Mouse (Mus musculus): Measurements from ENCODE around the gene Gsn. TPM values are rescaled to one million over a fixed set of nuclear protein-coding genes. Genes with fewer than 3 reads are reported as not detected.
A peak's percentile ranks its signal among the peaks of the same experiment; 100 is the strongest.

Gsn gene
- polyA plus RNA-seq, 1 experiment from 2014 or later = 50.1 TPM

- Histone ChIP-seq H3K4me2 (ENCODE audit: low read depth, low read length) (no peak overlapping the region), H3K4me1 (ENCODE audit: control insufficient read depth, insufficient read depth, low read length) (no peaks in the 10 kb centered on the region; the same call in none of the 2 replicates), H3K9ac (replicated peaks; ENCODE audit: low read length) (no peak overlapping the region), H3K36me3 (replicated peaks; ENCODE audit: control insufficient read depth, insufficient read depth, low read depth, low read length) (no peaks in the 10 kb centered on the region), H3K27ac (replicated peaks; ENCODE audit: low read depth, low read length) (0 out of 2 replicates have a peak overlapping the region, but pooled peaks have one; percentile 13), H3K27me3 (ENCODE audit: control insufficient read depth, insufficient read depth, low read length) (no peaks in the 10 kb centered on the region), H3K4me3 (ENCODE audit: low read depth, low read length) (no peak overlapping the region), H3K9me3 (replicated peaks; ENCODE audit: control insufficient read depth, low read length) (no peaks in the 10 kb centered on the region)
- ATAC-seq (replicated peaks; ENCODE audit: insufficient number of reproducible peaks, low FRiP score, low TSS enrichment, low read depth) (0 out of 2 replicates have a peak, but pooled peaks have one; percentile 63), DNase-seq (ENCODE audit: low spot score) (peak; percentile 46)
- WGBS = 52% methylated on average over 14 of the region's 14 CpGs
These were observed 40.8 kb upstream of the Gsn start for GRCm38 (mm10) chr2:35215363-35215762.

DNA sequence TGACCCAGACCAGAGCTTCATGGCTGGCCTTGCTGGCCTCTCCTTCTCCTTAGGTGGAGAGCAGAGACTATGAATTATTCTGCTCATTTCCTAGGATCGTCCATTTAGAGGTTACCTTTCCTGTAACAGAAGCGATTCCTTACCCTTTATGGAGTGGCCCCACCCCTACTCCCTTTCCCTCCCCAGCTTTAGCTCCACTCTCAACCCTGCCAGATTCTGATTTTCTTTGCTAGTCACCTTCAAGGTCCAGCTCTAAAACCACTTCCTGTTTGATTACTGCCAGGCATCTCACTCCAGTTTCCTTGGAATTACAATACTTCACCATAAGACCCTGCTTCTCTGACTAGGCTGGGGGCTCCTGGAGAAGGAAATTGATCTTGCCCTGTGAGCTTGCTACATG, 39.5 kb upstream of the Gsn start:
- Histone ChIP-seq H3K9ac (replicated peaks; ENCODE audit: low read length) (no peak overlapping the region), H3K4me2 (ENCODE audit: low read depth, low read length) (no peak overlapping the region), H3K27ac (replicated peaks; ENCODE audit: low read depth, low read length) (no peak overlapping the region), H3K36me3 (replicated peaks; ENCODE audit: control insufficient read depth, insufficient read depth, low read depth, low read length) (no peaks in the 10 kb centered on the region), H3K4me3 (ENCODE audit: low read depth, low read length) (no peak overlapping the region), H3K27me3 (ENCODE audit: control insufficient read depth, insufficient read depth, low read length) (no peaks in the 10 kb centered on the region), H3K9me3 (replicated peaks; ENCODE audit: control insufficient read depth, low read length) (no peaks in the 10 kb centered on the region), H3K4me1 (ENCODE audit: control insufficient read depth, insufficient read depth, low read length) (no peaks in the 10 kb centered on the region; the same call in none of the 2 replicates)
- ATAC-seq (replicated peaks; ENCODE audit: insufficient number of reproducible peaks, low FRiP score, low TSS enrichment, low read depth) = no peak
- WGBS = 87% methylated on average over 2 of the region's 2 CpGs
- no peak for DNase-seq (ENCODE audit: low spot score)

DNA sequence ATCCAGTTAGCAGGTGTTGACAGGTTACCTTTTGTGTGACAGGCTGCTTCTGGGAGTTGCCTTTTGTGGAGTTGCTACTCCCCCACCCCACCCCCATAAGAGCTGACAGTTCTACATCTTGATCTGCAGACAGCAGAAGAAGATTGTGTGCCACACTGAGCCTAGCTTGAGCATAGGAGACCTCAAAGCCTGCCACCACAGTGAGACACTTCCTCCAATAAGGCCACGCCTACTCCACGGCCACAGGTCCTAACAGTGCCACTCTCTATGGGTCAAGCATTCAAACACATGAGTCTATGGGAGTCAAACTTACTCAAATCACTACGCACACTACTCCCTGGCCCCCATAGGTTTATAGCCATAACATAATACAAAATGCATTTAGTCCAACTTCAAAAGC, 37.4 kb upstream of the Gsn start:
- Histone ChIP-seq H3K27me3 (ENCODE audit: control insufficient read depth, insufficient read depth, low read length) (no peaks in the 10 kb centered on the region), H3K4me2 (ENCODE audit: low read depth, low read length) (no peak overlapping the region), H3K4me3 (ENCODE audit: low read depth, low read length) (no peak overlapping the region), H3K27ac (replicated peaks; ENCODE audit: low read depth, low read length) (no peak overlapping the region), H3K9me3 (replicated peaks; ENCODE audit: control insufficient read depth, low read length) (no peaks in the 10 kb centered on the region), H3K9ac (replicated peaks; ENCODE audit: low read length) (no peak overlapping the region), H3K4me1 (ENCODE audit: control insufficient read depth, insufficient read depth, low read length) (no peaks in the 10 kb centered on the region; the same call in none of the 2 replicates), H3K36me3 (replicated peaks; ENCODE audit: control insufficient read depth, insufficient read depth, low read depth, low read length) (no peaks in the 10 kb centered on the region)
- DNase-seq (ENCODE audit: low spot score) = no peak
- ATAC-seq (replicated peaks; ENCODE audit: insufficient number of reproducible peaks, low FRiP score, low TSS enrichment, low read depth) = no peak
- WGBS = 89% methylated on average over 3 of the region's 3 CpGs

DNA sequence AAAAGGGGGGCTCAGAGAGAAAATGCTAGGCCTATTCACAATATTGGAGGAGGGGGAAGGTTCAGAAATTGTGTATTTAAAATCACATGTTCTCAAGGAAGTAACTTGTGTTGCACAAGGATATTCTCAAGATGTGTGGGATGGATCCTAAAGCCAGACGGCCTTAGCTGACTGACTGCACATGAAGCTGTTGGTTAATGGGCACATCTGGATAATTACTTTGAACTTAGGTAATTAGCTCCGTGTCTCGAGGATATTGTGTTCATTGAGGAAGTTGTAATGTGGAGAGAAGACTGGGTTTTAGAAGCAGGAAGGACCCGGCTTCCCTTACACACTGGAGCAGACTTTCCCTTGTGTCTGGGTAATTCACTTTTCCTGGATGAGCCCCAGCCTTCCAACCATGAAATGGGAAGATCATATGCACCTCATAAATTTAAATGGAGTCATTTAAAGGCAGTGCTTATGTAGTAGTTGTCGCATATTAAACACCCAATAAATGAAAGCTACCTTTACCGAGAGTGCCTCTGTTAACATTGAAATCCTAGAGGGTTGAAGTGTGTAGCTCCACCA, 33.3 kb upstream of the Gsn start:
- Histone ChIP-seq H3K9me3 (replicated peaks; ENCODE audit: control insufficient read depth, low read length) (no peaks in the 10 kb centered on the region), H3K4me3 (ENCODE audit: low read depth, low read length) (no peak overlapping the region), H3K4me1 (ENCODE audit: control insufficient read depth, insufficient read depth, low read length) (no peaks in the 10 kb centered on the region), H3K4me2 (ENCODE audit: low read depth, low read length) (no peak overlapping the region), H3K27ac (replicated peaks; ENCODE audit: low read depth, low read length) (no peak overlapping the region), H3K36me3 (replicated peaks; ENCODE audit: control insufficient read depth, insufficient read depth, low read depth, low read length) (no peaks in the 10 kb centered on the region), H3K27me3 (ENCODE audit: control insufficient read depth, insufficient read depth, low read length) (no peaks in the 10 kb centered on the region), H3K9ac (replicated peaks; ENCODE audit: low read length) (no peak overlapping the region)
- WGBS = 58% methylated on average over 6 of the region's 6 CpGs
- no peak for ATAC-seq (replicated peaks; ENCODE audit: insufficient number of reproducible peaks, low FRiP score, low TSS enrichment, low read depth)
- no peak for DNase-seq (ENCODE audit: low spot score)

- WGBS = 92% methylated on average over 15 of the region's 15 CpGs
- Histone ChIP-seq H3K4me3 (ENCODE audit: low read depth, low read length) (no peak overlapping the region), H3K27me3 (ENCODE audit: control insufficient read depth, insufficient read depth, low read length) (no peaks in the 10 kb centered on the region), H3K9me3 (replicated peaks; ENCODE audit: control insufficient read depth, low read length) (no peaks in the 10 kb centered on the region), H3K27ac (replicated peaks; ENCODE audit: low read depth, low read length) (no peak overlapping the region), H3K9ac (replicated peaks; ENCODE audit: low read length) (no peak overlapping the region), H3K36me3 (replicated peaks; ENCODE audit: control insufficient read depth, insufficient read depth, low read depth, low read length) (no peaks in the 10 kb centered on the region), H3K4me2 (ENCODE audit: low read depth, low read length) (no peak overlapping the region), H3K4me1 (ENCODE audit: control insufficient read depth, insufficient read depth, low read length) (no peaks in the 10 kb centered on the region)
- no peak for DNase-seq (ENCODE audit: low spot score)
- no peak for ATAC-seq (replicated peaks; ENCODE audit: insufficient number of reproducible peaks, low FRiP score, low TSS enrichment, low read depth)
These were observed 31.9 kb upstream of the Gsn start for GRCm38 (mm10) chr2:35224285-35224684.

GRCm38 (mm10) chr2:35228145-35228544, 28.0 kb upstream of the Gsn start:
- peak; percentile 78 for DNase-seq (ENCODE audit: low spot score)
- Histone ChIP-seq H3K9ac (replicated peaks; ENCODE audit: low read length) (no peak overlapping the region), H3K9me3 (replicated peaks; ENCODE audit: control insufficient read depth, low read length) (no peaks in the 10 kb centered on the region), H3K27me3 (ENCODE audit: control insufficient read depth, insufficient read depth, low read length) (no peaks in the 10 kb centered on the region), H3K4me2 (ENCODE audit: low read depth, low read length) (no peak overlapping the region), H3K36me3 (replicated peaks; ENCODE audit: control insufficient read depth, insufficient read depth, low read depth, low read length) (no peaks in the 10 kb centered on the region), H3K4me3 (ENCODE audit: low read depth, low read length) (no peak overlapping the region), H3K4me1 (ENCODE audit: control insufficient read depth, insufficient read depth, low read length) (peaks cover 2% of the 10 kb centered on the region), H3K27ac (replicated peaks; ENCODE audit: low read depth, low read length) (no peak overlapping the region)
- 17% methylated on average over 4 of the region's 4 CpGs for WGBS
- ATAC-seq (replicated peaks; ENCODE audit: insufficient number of reproducible peaks, low FRiP score, low TSS enrichment, low read depth) = no peak

DNA sequence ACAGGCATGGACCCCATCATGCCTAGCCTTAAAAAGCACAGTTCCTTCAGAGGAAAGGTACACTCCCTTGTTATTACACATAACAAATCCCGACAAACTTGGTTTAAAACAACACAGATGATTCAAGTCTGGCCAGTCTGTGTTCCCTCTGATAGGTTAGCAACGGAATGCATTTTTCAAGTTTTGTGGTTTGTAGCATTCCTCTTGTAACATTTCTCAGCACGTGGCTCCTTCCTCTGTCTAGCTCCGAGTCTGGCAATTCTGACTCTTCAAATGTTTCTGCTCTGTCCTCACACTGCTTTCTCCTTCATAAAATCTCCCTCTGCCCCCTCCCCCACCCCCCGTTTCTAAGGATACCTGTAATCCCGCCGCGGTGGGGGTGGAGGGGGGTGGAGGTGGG, 26.0 kb upstream of the Gsn start:
- Histone ChIP-seq H3K36me3 (replicated peaks; ENCODE audit: control insufficient read depth, insufficient read depth, low read depth, low read length) (no peaks in the 10 kb centered on the region), H3K4me2 (ENCODE audit: low read depth, low read length) (no peak overlapping the region), H3K4me1 (ENCODE audit: control insufficient read depth, insufficient read depth, low read length) (peaks cover 2% of the 10 kb centered on the region), H3K27me3 (ENCODE audit: control insufficient read depth, insufficient read depth, low read length) (no peaks in the 10 kb centered on the region), H3K9ac (replicated peaks; ENCODE audit: low read length) (no peak overlapping the region), H3K27ac (replicated peaks; ENCODE audit: low read depth, low read length) (no peak overlapping the region), H3K9me3 (replicated peaks; ENCODE audit: control insufficient read depth, low read length) (no peaks in the 10 kb centered on the region), H3K4me3 (ENCODE audit: low read depth, low read length) (no peak overlapping the region)
- 29% methylated on average over 8 of the region's 8 CpGs for WGBS
- DNase-seq (ENCODE audit: low spot score) (peak; percentile 30), ATAC-seq (replicated peaks; ENCODE audit: insufficient number of reproducible peaks, low FRiP score, low TSS enrichment, low read depth) (no peak)

DNA sequence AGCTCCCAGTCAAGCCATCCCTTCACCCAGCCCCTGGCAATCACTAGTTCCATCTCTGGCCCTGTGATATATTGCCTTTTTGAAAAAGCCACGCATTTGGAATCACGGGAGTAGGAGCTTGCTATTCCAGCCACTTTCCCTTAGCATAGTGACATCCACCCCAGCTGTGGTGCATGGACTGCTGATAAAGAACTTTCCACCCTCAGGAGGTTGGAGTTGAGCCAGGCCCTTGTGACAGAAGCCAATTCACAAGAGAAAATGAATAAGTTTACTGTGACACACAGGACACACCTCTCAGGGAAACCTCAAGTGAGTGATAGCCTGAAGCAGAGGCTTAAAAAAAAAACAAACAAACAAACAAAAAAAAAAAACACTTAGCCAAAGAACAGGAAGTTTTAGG, 24.3 kb upstream of the Gsn start:
- H3K4me3 ChIP-seq (ENCODE audit: low read depth, low read length) = no peak overlapping the region
- ATAC-seq (replicated peaks; ENCODE audit: insufficient number of reproducible peaks, low FRiP score, low TSS enrichment, low read depth) (no peak), DNase-seq (ENCODE audit: low spot score) (no peak)
- H3K4me1 ChIP-seq (ENCODE audit: control insufficient read depth, insufficient read depth, low read length) = peaks cover 2% of the 10 kb centered on the region
- no peaks in the 10 kb centered on the region for H3K27me3 ChIP-seq (ENCODE audit: control insufficient read depth, insufficient read depth, low read length)
- no peaks in the 10 kb centered on the region for H3K36me3 ChIP-seq (replicated peaks; ENCODE audit: control insufficient read depth, insufficient read depth, low read depth, low read length)
- WGBS = 74% methylated on average over 2 of the region's 2 CpGs
- no peak overlapping the region for H3K9ac ChIP-seq (replicated peaks; ENCODE audit: low read length)
- no peak overlapping the region for H3K4me2 ChIP-seq (ENCODE audit: low read depth, low read length)
- no peak overlapping the region for H3K27ac ChIP-seq (replicated peaks; ENCODE audit: low read depth, low read length)
- H3K9me3 ChIP-seq (replicated peaks; ENCODE audit: control insufficient read depth, low read length) = no peaks in the 10 kb centered on the region

All from embryonic facial prominence, embryonic 11.5 days (tissue).